Mouse (Mus musculus): Measurements from ENCODE around the gene Setmar. TPM values are rescaled to one million over a fixed set of nuclear protein-coding genes. Genes with fewer than 3 reads are reported as not detected.

The Setmar gene
- total RNA-seq, 2 experiments from 2014 or later, result 5.0 to 6.2 TPM

GRCm38 (mm10) chr6:108107376-108107775 lies 42.5 kb downstream of the Setmar start:
- no peak for ATAC-seq (replicated peaks; ENCODE audit: low FRiP score, low TSS enrichment, poor library complexity, severe bottlenecking)

- no peak for ATAC-seq (replicated peaks; ENCODE audit: low FRiP score, low TSS enrichment, poor library complexity, severe bottlenecking)
Measured at GRCm38 (mm10) chr6:108110336-108110735, 45.5 kb downstream of the Setmar start.

GRCm38 (mm10) chr6:108111693-108112092 lies 46.8 kb downstream of the Setmar start:
- ATAC-seq (replicated peaks; ENCODE audit: low FRiP score, low TSS enrichment, poor library complexity, severe bottlenecking), result peak; percentile 61; the same call in 1 of the 2 replicates

GRCm38 (mm10) chr6:108114971-108115370 lies 50.1 kb downstream of the Setmar start:
- no peak for ATAC-seq (replicated peaks; ENCODE audit: low FRiP score, low TSS enrichment, poor library complexity, severe bottlenecking)

- no peak for ATAC-seq (replicated peaks; ENCODE audit: low FRiP score, low TSS enrichment, poor library complexity, severe bottlenecking)
Measured at GRCm38 (mm10) chr6:108117881-108118280, 53.0 kb downstream of the Setmar start.

- no peak for ATAC-seq (replicated peaks; ENCODE audit: low FRiP score, low TSS enrichment, poor library complexity, severe bottlenecking)
Measured at GRCm38 (mm10) chr6:108125474-108125873, 60.6 kb downstream of the Setmar start.

GRCm38 (mm10) chr6:108126631-108127030 lies 61.8 kb downstream of the Setmar start:
- ATAC-seq (replicated peaks; ENCODE audit: low FRiP score, low TSS enrichment, poor library complexity, severe bottlenecking), result no peak

Other genes starting within 250 kb of the Setmar start
- gene Sumf1, start 120.5 kb downstream of the Setmar start, total RNA-seq (2014; fragmentation: Nextera tagmentation), result 4.9 and 10.9 TPM in 2 replicates
- 8.9 and 15.5 TPM in 2 replicates for gene Sumf1, start 120.5 kb downstream of the Setmar start, total RNA-seq (2017)
- gene Itpr1, start 148.1 kb downstream of the Setmar start, total RNA-seq (2014; fragmentation: Nextera tagmentation), result 24.8 and 25.7 TPM in 2 replicates
- 57.6 and 66.5 TPM in 2 replicates for gene Itpr1, start 148.1 kb downstream of the Setmar start, total RNA-seq (2017)